Mouse (Mus musculus): ENCODE data around the gene Olfr1099.

Gene Olfr1099

GRCm38 (mm10) chr2:86960593-86960992 lies at the start of gene Olfr1099:
Gene Olfr1099 (minus strand): TSS chr2:86960693.
- DNase-seq (ENCODE audit: low read depth): no peak

DNA sequence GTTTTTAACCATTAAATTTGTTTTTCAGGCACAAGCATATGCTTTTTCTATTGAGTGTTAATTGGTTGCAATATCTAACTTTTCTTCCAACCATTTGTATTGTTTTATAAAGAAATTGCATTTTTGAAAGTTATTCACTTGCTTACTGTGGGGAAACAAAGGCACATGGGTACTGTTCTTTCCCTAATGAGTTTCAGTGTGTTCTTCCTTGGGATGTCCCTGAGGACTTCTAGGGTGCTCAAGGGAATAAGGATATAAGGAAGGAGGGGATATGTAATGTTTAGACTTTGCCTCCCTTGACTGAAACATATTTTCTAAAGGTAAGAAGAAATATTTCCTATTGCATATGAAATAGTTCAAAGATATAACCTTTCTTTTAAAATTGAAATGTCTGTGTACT lies 37.6 kb upstream of the Olfr1099 start, which contains the start of gene Olfr1102:
Olfr1102 (plus strand) TSS at position 301 of the 400 bp plus-strand sequence.
- DNase-seq (ENCODE audit: low read depth): no peak

GRCm38 (mm10) chr2:86991121-86991520 lies 30.6 kb upstream of the Olfr1099 start, which contains the start of gene Olfr1101:
Gene Olfr1101 (minus strand): TSS chr2:86991221.
- no peak for DNase-seq (ENCODE audit: low read depth)

- DNase-seq (ENCODE audit: low read depth): no peak
Measured at GRCm38 (mm10) chr2:86979854-86980253, 19.4 kb upstream of the Olfr1099 start, which contains the start of gene Olfr1100. Gene Olfr1100 (minus strand): TSS chr2:86979954.

DNA sequence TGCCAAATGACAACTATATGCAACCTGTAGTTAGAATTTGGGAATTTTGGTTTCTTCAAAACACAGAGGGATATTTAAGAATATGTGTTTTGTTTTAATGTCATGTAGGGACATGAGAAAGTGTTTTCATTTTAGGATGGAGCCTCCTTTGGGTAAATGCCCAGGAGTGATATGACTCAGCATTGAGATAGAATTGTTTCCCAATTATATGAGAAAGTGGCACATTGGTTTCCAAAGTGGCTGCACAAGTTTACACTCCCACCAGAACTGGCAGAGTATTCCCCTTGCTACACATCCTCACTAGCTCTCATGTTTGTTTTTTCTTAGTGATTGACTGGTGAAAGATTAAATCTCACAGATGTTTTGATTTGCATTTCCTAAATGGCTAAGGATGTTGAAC lies 33.9 kb downstream of the Olfr1099 start:
- DNase-seq (ENCODE audit: low read depth): no peak

DNA sequence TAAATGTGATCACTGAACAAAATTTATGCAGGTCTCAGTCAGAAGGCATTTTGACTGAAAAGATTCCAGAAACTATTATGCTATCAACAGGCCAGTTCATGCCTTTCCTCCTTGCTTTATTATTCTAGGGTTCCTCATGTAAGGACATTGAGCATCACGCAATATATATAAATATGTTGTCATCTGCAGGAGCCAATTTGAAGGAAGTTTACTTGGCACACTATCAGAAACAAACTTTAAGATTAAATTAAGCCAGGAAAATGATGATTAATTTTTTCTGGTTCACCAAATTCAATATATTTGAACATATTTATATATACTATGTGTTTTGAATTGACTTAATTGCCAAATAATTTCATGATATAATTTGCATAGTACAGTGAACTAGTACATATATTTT lies 36.0 kb downstream of the Olfr1099 start, which contains the start of gene Olfr1098:
Olfr1098 (minus strand) TSS at position 101 of the 400 bp plus-strand sequence.
- no peak for DNase-seq (ENCODE audit: low read depth)

DNA sequence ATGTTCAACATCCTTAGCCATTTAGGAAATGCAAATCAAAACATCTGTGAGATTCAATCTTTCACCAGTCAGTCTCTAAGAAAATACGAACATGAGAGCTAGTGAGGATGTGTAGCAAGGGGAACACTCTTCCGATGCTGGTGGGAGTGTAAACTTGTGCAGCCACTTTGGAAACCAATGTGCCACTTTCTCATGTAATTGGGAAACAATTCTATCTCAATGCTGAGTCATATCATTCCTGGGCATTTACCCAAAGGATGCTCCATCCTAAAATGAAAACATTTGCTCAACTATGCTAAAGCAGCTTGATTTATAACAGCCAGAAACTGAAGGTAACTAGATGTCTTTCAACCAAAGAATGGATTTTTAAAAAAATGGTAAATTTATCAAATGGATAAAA lies 54.8 kb downstream of the Olfr1099 start:
- no peak for DNase-seq (ENCODE audit: low read depth)

Measured in c-Kit-positive CD71-positive TER-119-negative erythroid progenitor cells, embryonic 14.5 days (primary cell).